Mouse (Mus musculus) heart, embryonic 16.5 days (tissue): Measurements from ENCODE around the gene Gmip. TPM values are rescaled to one million over a fixed set of nuclear protein-coding genes. Genes with fewer than 3 reads are reported as not detected.

ENCODE experiments used
- ATAC-seq: fragments of 200-750 bp; cut with Nextera tagmentation; replicated peaks from 2 replicates; pipeline ENCODE4 v1.8.0; 2017; ENCODE audit warnings: moderate number of reproducible peaks; ENCODE audit not compliant: insufficient read depth, low FRiP score; ENCODE audit errors: extremely low read depth
- H3K27ac ChIP-seq: fragments of 300-500 bp; sonication (generic); 2 replicates; pipeline ENCODE4 v1.5.1; 2014; ENCODE audit warnings: mild to moderate bottlenecking, low read length, control low read depth, moderate library complexity
- H3K27me3 ChIP-seq: fragments of 300-500 bp; sonication (generic); 2 replicates; pipeline ENCODE4 v1.6.1; 2014; ENCODE audit warnings: low read length, mixed read lengths; ENCODE audit not compliant: control insufficient read depth, insufficient read depth
- H3K36me3 ChIP-seq: fragments of 300-500 bp; sonication (generic); 2 replicates; pipeline ENCODE4 v1.6.1; 2014; ENCODE audit not compliant: control insufficient read depth, insufficient read depth
- H3K4me1 ChIP-seq: fragments of 300-500 bp; sonication (generic); 2 replicates; pipeline ENCODE4 v1.6.1; 2014; ENCODE audit warnings: low read length, mixed read lengths; ENCODE audit not compliant: control insufficient read depth, insufficient read depth
- H3K4me2 ChIP-seq: fragments of 300-500 bp; sonication (generic); 2 replicates; pipeline ENCODE4 v1.6.1; 2014; ENCODE audit warnings: low read depth, mild to moderate bottlenecking, control low read depth, low read length
- H3K4me3 ChIP-seq: fragments of 300-500 bp; sonication (generic); 2 replicates; pipeline ENCODE4 v1.5.1; 2014; ENCODE audit warnings: mild to moderate bottlenecking, control low read depth, low read length
- H3K9ac ChIP-seq: fragments of 300-500 bp; sonication (generic); 2 replicates; pipeline ENCODE4 v1.6.1; 2014; ENCODE audit warnings: low read length, control low read depth
- H3K9me3 ChIP-seq: fragments of 300-500 bp; sonication (generic); replicated peaks from 2 replicates; pipeline ENCODE4 v1.6.1; 2016; ENCODE audit warnings: low read length; ENCODE audit not compliant: control insufficient read depth
- WGBS: fragments of 180-500 bp; shearing (Covaris S2); extraction: QIAGEN DNeasy Blood & Tissue Kit; methylation state at CpG from one replicate; pipeline ENCODE4 v1.1.7; 2014; 5-methylcytosine and 5-hydroxymethylcytosine counted together
- polyA plus RNA-seq: library from polyadenylated mRNA; unstranded; fragments of >200 nt; fragmentation: Nextera tagmentation; extraction: Ambion mirVana; gene quantifications from 2 replicates; pipeline ENCODE4 v1.2.1, GENCODE M21; 2015

Gene Gmip
- polyA plus RNA-seq, 1 experiment from 2014 or later: 9.8 TPM

DNA sequence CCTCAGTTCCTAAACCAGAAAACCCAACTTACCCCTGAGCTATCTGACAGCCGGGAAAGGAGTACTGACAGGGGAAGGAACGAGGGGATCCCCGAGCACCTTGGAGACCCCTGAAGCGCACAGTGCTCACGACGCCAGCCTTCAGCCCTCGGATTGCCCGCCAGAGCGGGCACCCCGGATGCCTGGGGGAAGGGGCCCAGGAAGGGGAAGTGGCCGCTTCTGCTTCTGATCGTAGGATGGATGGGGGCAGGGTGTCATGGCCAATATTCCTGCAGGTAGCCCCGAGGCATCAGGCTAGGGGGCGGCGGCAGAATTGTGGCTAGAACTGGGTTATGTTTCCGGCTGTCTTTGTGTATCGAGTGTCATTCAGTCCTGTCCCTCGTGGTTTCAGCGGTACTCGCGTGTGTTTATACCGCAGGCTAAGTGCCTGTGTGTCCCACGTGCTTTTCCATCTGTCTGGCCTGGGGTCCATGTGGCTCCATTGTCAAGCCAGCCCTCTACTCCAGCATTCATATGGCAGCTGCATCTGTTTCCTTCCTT, 455 bp downstream of the Gmip start:
- ATAC-seq: peak; percentile 59
- under 1% methylated on average over 23 of the region's 23 CpGs for WGBS
- H3K9ac ChIP-seq: peak overlapping the region; percentile 66
- no peaks in the 10 kb centered on the region for H3K27me3 ChIP-seq
- peaks cover 2% of the 10 kb centered on the region; the same call in 1 of the 2 replicates for H3K9me3 ChIP-seq
- no peak overlapping the region for H3K27ac ChIP-seq
- peaks cover 47% of the 10 kb centered on the region for H3K36me3 ChIP-seq
- peaks cover 4% of the 10 kb centered on the region for H3K4me1 ChIP-seq
- H3K4me3 ChIP-seq: peak overlapping the region; percentile 60
- H3K4me2 ChIP-seq: peak overlapping the region; percentile 81

GRCm38 (mm10) chr8:69809820-69810219, 1.3 kb downstream of the Gmip start:
- no peak for ATAC-seq
- Histone ChIP-seq H3K27ac (no peak overlapping the region), H3K4me2 (no peak overlapping the region), H3K36me3 (peaks cover 43% of the 10 kb centered on the region), H3K4me1 (peaks cover 4% of the 10 kb centered on the region), H3K9me3 (peaks cover 2% of the 10 kb centered on the region; the same call in 1 of the 2 replicates), H3K4me3 (no peak overlapping the region), H3K27me3 (no peaks in the 10 kb centered on the region), H3K9ac (no peak overlapping the region)
- WGBS: 49% methylated on average over 3 of the region's 3 CpGs

- no peak overlapping the region for H3K4me3 ChIP-seq
- no peak overlapping the region for H3K27ac ChIP-seq
- H3K27me3 ChIP-seq: no peaks in the 10 kb centered on the region
- no peaks in the 10 kb centered on the region for H3K4me1 ChIP-seq
- WGBS: 89% methylated on average over 2 of the region's 2 CpGs
- peaks cover 14% of the 10 kb centered on the region for H3K36me3 ChIP-seq
- no peak overlapping the region for H3K4me2 ChIP-seq
- H3K9me3 ChIP-seq: peaks cover 2% of the 10 kb centered on the region; the same call in 1 of the 2 replicates
- H3K9ac ChIP-seq: no peak overlapping the region
- ATAC-seq: no peak
These were observed 6.4 kb downstream of the Gmip start for GRCm38 (mm10) chr8:69814881-69815280.

DNA sequence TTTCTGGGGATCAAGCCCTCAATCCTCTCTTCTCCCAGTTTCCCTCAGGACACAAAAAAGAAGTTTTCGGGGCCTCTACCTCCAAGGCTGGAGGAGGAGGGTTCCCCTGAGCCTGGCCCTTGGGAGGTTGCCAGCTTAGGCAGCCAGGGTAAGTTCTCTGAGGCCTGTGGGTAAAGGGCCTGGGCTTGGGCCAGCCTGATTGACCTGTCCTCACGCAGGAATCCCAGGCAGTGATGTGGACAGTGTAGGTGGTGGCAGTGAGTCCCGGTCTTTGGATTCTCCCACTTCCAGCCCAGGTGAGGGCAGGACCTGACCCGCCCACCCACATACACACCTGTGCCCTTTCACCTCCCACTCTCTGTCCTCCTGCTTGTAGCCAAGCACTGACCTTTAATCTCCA, 6.9 kb downstream of the Gmip start:
- Histone ChIP-seq H3K27ac (no peak overlapping the region), H3K36me3 (peaks cover 14% of the 10 kb centered on the region)
- WGBS: 87% methylated on average over 4 of the region's 4 CpGs

GRCm38 (mm10) chr8:69820466-69820865, 12.0 kb downstream of the Gmip start:
- no peak overlapping the region for H3K27ac ChIP-seq
- no peak overlapping the region for H3K4me2 ChIP-seq
- WGBS: 71% methylated on average over 9 of the region's 9 CpGs
- no peak overlapping the region for H3K4me3 ChIP-seq
- H3K27me3 ChIP-seq: no peaks in the 10 kb centered on the region
- H3K36me3 ChIP-seq: no peaks in the 10 kb centered on the region; the same call in 1 of the 2 replicates
- no peak for ATAC-seq
- peaks cover 6% of the 10 kb centered on the region; the same call in 1 of the 2 replicates for H3K4me1 ChIP-seq
- H3K9ac ChIP-seq: no peak overlapping the region
- H3K9me3 ChIP-seq: no peaks in the 10 kb centered on the region

More for the DNA sequence above, 6.9 kb downstream of the Gmip start:
- Histone ChIP-seq H3K4me2 (no peak overlapping the region), H3K27me3 (no peaks in the 10 kb centered on the region), H3K4me3 (no peak overlapping the region), H3K9ac (no peak overlapping the region), H3K4me1 (no peaks in the 10 kb centered on the region), H3K9me3 (no peaks in the 10 kb centered on the region; the same call in 1 of the 2 replicates)
- ATAC-seq: no peak

- peak overlapping the region; percentile 65 for H3K4me3 ChIP-seq
- 2% methylated on average over 14 of the region's 22 CpGs for WGBS
- no peaks in the 10 kb centered on the region for H3K27me3 ChIP-seq
- no peaks in the 10 kb centered on the region for H3K9me3 ChIP-seq
- H3K9ac ChIP-seq: peak overlapping the region; percentile 76
- peak; percentile 14; the same call in 1 of the 2 replicates for ATAC-seq
- peak overlapping the region; percentile 94 for H3K4me2 ChIP-seq
- no peaks in the 10 kb centered on the region; the same call in 1 of the 2 replicates for H3K36me3 ChIP-seq
- H3K27ac ChIP-seq: peak overlapping the region; percentile 4; the same call in 1 of the 2 replicates
- H3K4me1 ChIP-seq: peaks cover 6% of the 10 kb centered on the region; the same call in 1 of the 2 replicates
These were observed 13.5 kb downstream of the Gmip start for GRCm38 (mm10) chr8:69821971-69822385.

- Histone ChIP-seq H3K4me1 (peaks cover 6% of the 10 kb centered on the region; the same call in 1 of the 2 replicates), H3K27me3 (no peaks in the 10 kb centered on the region), H3K4me2 (peak within 1 kb of the TSS; percentile 94), H3K27ac (peak within 1 kb of the TSS; percentile 42; the same call in 1 of the 2 replicates), H3K9ac (peak within 1 kb of the TSS; percentile 76), H3K4me3 (peak within 1 kb of the TSS; percentile 65), H3K36me3 (no peaks in the 10 kb centered on the region; the same call in 1 of the 2 replicates), H3K9me3 (no peaks in the 10 kb centered on the region)
- ATAC-seq: peak; percentile 74
- 5% methylated on average over 32 of the region's 35 CpGs for WGBS
These were observed 14.1 kb downstream of the Gmip start, which contains the start of gene Lpar2 for GRCm38 (mm10) chr8:69822386-69823191. Gene Lpar2 (plus strand): TSS chr8:69822429.

DNA sequence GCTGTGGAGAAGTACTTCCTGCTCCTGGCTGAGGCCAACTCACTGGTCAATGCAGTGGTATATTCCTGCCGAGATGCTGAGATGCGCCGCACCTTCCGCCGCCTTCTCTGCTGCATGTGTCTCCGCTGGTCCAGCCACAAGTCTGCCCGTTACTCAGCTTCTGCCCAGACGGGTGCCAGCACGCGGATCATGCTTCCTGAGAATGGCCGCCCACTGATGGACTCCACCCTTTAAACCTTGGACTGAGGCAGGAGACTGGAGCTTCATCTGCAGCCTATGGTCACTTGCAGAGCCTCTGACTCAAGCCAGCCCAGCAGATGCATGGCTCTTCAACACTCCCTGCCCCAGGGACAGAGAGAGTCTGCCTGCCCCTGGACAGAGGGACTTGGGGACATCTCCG, 17.9 kb downstream of the Gmip start:
- H3K4me1 ChIP-seq: peaks cover 6% of the 10 kb centered on the region; the same call in 1 of the 2 replicates
- H3K36me3 ChIP-seq: no peaks in the 10 kb centered on the region
- H3K4me2 ChIP-seq: no peak overlapping the region
- H3K9me3 ChIP-seq: no peaks in the 10 kb centered on the region
- ATAC-seq: no peak
- no peak overlapping the region for H3K4me3 ChIP-seq
- no peaks in the 10 kb centered on the region for H3K27me3 ChIP-seq
- WGBS: 89% methylated on average over 12 of the region's 12 CpGs
- no peak overlapping the region for H3K27ac ChIP-seq
- H3K9ac ChIP-seq: no peak overlapping the region
